Mouse (Mus musculus) spleen, adult 2 months (tissue): ENCODE data around the gene Rbpms2.

Experiments used
- CTCF ChIP-seq: fragments of 200-500 bp; IDR thresholded peaks from 2 replicates; pipeline ENCODE4 v1.5.1; 2011; ENCODE audit warnings: mild to moderate bottlenecking, inconsistent platforms; ENCODE audit not compliant: insufficient read depth, insufficient read length, insufficient replicate concordance; ENCODE audit errors: extremely low read depth
- POLR2A ChIP-seq: fragments of 200-500 bp; IDR thresholded peaks from 2 replicates; pipeline ENCODE4 v1.6.1; 2011; ENCODE audit warnings: low read depth, low read length, inconsistent platforms

- TF ChIP-seq CTCF (no peak), POLR2A (no peak)
Measured at GRCm38 (mm10) chr9:65630631-65631353, 1.3 kb downstream of the Rbpms2 start.
